ENCODE assay signal across 8 mouse cellular contexts in genomic region chr2:84826488-84827282, GRCm38 (mm10). TPM values are rescaled to one million over a fixed set of nuclear protein-coding genes. Genes with fewer than 3 reads are reported as not detected.
DNase-seq lines count a peak whose midpoint lies in the region; ATAC-seq lines count a peak whose summit lies in the region.

Gene Timm10, plus strand, starts transcription at chr2:84826997.

- H3K27ac ChIP-seq in hindbrain, embryonic 15.5 days (replicated peaks), result peak within 1 kb of the TSS; percentile 74

- H3K9ac ChIP-seq in hindbrain, embryonic 15.5 days, result peak within 1 kb of the TSS; percentile 82

- DNase-seq in R1 (ENCODE audit: low read depth, low spot score), result peak; percentile 98
- DNase-seq in cerebellum, postnatal 36 days, result peak; percentile 83 to 86
- peak; percentile 87 to 95 for DNase-seq in frontal cortex, postnatal 36 days (ENCODE audit: low spot score in 2 of 2)
- peak; percentile 89 for DNase-seq in left cerebral cortex, adult 11 months (ENCODE audit: low spot score)
- DNase-seq in lung, postnatal 4 days, result peak; percentile 88 to 92
- peak; percentile 90 for DNase-seq in retina, postnatal 7 days (ENCODE audit: low read depth, low spot score)
- DNase-seq in urinary bladder, adult 2 months (ENCODE audit: low spot score), result peak; percentile 52

- H3K27me3 ChIP-seq in hindbrain, embryonic 15.5 days, result peaks cover 8% of the 10 kb centered on the region; the same call in 1 of the 2 replicates

- under 1% methylated on average over 34 of the region's 34 CpGs for WGBS in hindbrain, embryonic 15.5 days

- ATAC-seq in hindbrain, embryonic 15.5 days (ENCODE audit: low FRiP score, low read depth), result peak; percentile 92

- no peaks in the 10 kb centered on the region for H3K9me3 ChIP-seq in hindbrain, embryonic 15.5 days

- H3K4me1 ChIP-seq in hindbrain, embryonic 15.5 days (replicated peaks), result peaks cover 16% of the 10 kb centered on the region

- H3K4me2 ChIP-seq in hindbrain, embryonic 15.5 days, result peak within 1 kb of the TSS; percentile 99

- 0 out of 2 replicates have a peak, but pooled peaks cover 6% of the 10 kb centered on the region for H3K36me3 ChIP-seq in hindbrain, embryonic 15.5 days

- H3K4me3 ChIP-seq in hindbrain, embryonic 15.5 days, result peak within 1 kb of the TSS; percentile 89

RNA-seq across cellular contexts. Expression of gene Timm10, which starts in this region (rescaled TPM):
- polyA plus RNA-seq in hindbrain, embryonic 15.5 days (2015; fragmentation: Nextera tagmentation; extraction: Ambion mirVana), result 73.4 and 75.2 TPM in 2 replicates
- polyA plus RNA-seq in urinary bladder, adult 2 months (2012; rRNA removed), result 35.0 and 47.5 TPM in 2 replicates

Comparison
In these comparisons a context has a peak if more than half of its experiments do, and no peak if none do; other contexts are left out.
1. Peak in every context shown above with its lines: DNase-seq, ATAC-seq, H3K4me3 ChIP-seq and H3K27ac ChIP-seq.